Mouse (Mus musculus) hematopoietic stem cell, adult 5-6 weeks (primary cell): ENCODE measurements around the gene Flt1. TPM values are rescaled to one million over a fixed set of nuclear protein-coding genes. Genes with fewer than 3 reads are reported as not detected.
"Not testable (repeated sequence)": the region's sequence is repeated elsewhere in the genome, so short reads cannot be mapped to it uniquely, and the experiment has no call there.

Experiments
- ATAC-seq, 2 experiments: fragments of 125-278 bp in 1 of 2; replicated peaks in 1 of 2; 2 replicates each; pipeline ENCODE4 v1.8.0; 2016 to 2017; ENCODE audit warnings: inconsistent platforms in 2 of 2, mild to moderate bottlenecking in 2 of 2, moderate number of reproducible peaks in 2 of 2, low read depth in 1 of 2, moderate TSS enrichment in 1 of 2; ENCODE audit not compliant: low FRiP score in 2 of 2, poor library complexity in 2 of 2, severe bottlenecking in 2 of 2, insufficient read depth in 1 of 2, low TSS enrichment in 1 of 2
- total RNA-seq: library from RNA; stranded (forward); fragments of 172-1452, 232-1000 nt; gene quantifications from 2 replicates; pipeline ENCODE4 v1.2.3, GENCODE M21; 2017

Gene Flt1
- total RNA-seq, 1 experiment from 2014 or later = 0.05 TPM

- ATAC-seq = 0 out of 4 replicates have a peak, but pooled peaks of 1 of the 2 experiments have one; percentile 4
Measured at GRCm38 (mm10) chr5:147585070-147585469, 140.7 kb downstream of the Flt1 start.

- ATAC-seq = 0 out of 4 replicates have a peak, but pooled peaks of 1 of the 2 experiments have one; percentile 27
Measured at GRCm38 (mm10) chr5:147584648-147585047, 141.2 kb downstream of the Flt1 start.

GRCm38 (mm10) chr5:147583702-147584298, 142.0 kb downstream of the Flt1 start:
- ATAC-seq = peak; percentile 63 to 68; a peak in 3 of 4 replicates

GRCm38 (mm10) chr5:147580181-147580580, 145.6 kb downstream of the Flt1 start:
- no peak for ATAC-seq

GRCm38 (mm10) chr5:147579691-147580090, 146.1 kb downstream of the Flt1 start:
- ATAC-seq = no peak

GRCm38 (mm10) chr5:147579148-147579547, 146.7 kb downstream of the Flt1 start:
- no peak for ATAC-seq

GRCm38 (mm10) chr5:147577003-147577402, 148.8 kb downstream of the Flt1 start:
- no peak for ATAC-seq

GRCm38 (mm10) chr5:147574517-147574916, 151.3 kb downstream of the Flt1 start:
- ATAC-seq = peak; percentile 77 to 87

- ATAC-seq = no peak
Measured at GRCm38 (mm10) chr5:147573555-147573954, 152.3 kb downstream of the Flt1 start.

GRCm38 (mm10) chr5:147572695-147573094, 153.1 kb downstream of the Flt1 start:
- ATAC-seq = no peak

- ATAC-seq = no peak
Measured at GRCm38 (mm10) chr5:147566335-147566734, 159.5 kb downstream of the Flt1 start.

- ATAC-seq = no peak
Measured at GRCm38 (mm10) chr5:147565444-147565843, 160.4 kb downstream of the Flt1 start.

- peak; percentile 83 to 87 for ATAC-seq
Measured at GRCm38 (mm10) chr5:147564140-147564590, 161.6 kb downstream of the Flt1 start.

- no peak for ATAC-seq
Measured at GRCm38 (mm10) chr5:147563511-147564139, 162.2 kb downstream of the Flt1 start.

GRCm38 (mm10) chr5:147557641-147558040, 168.2 kb downstream of the Flt1 start:
- ATAC-seq = not testable (repeated sequence)

GRCm38 (mm10) chr5:147551879-147552627, 173.8 kb downstream of the Flt1 start:
- ATAC-seq = no peak; a peak in 1 of 4 replicates

GRCm38 (mm10) chr5:147549016-147549755, 176.6 kb downstream of the Flt1 start:
- no peak for ATAC-seq
